Mouse (Mus musculus): Measurements from ENCODE around the gene Gm28778. TPM values are rescaled to one million over a fixed set of nuclear protein-coding genes. Genes with fewer than 3 reads are reported as not detected.
"Not testable (repeated sequence)": the region's sequence is repeated elsewhere in the genome, so short reads cannot be mapped to it uniquely, and the experiment has no call there.

The Gm28778 gene
- polyA plus RNA-seq (2012; rRNA removed) (not detected in 2 replicates), polyA plus RNA-seq (2014; fragmentation: Nextera tagmentation; extraction: Ambion mirVana) (not detected in 2 replicates)

- under 1% methylated on average over 66 of the region's 66 CpGs for WGBS (ENCODE audit: insufficient replicate concordance)
- Histone ChIP-seq H3K4me1 (replicated peaks; ENCODE audit: control insufficient read depth in 2 of 2, insufficient read depth in 2 of 2, low read length in 1 of 2) (peaks cover 5 to 6% of the 10 kb centered on the region in 2 experiments), H3K36me3 (replicated peaks; ENCODE audit: control insufficient read depth, insufficient read depth, low read depth) (no peaks in the 10 kb centered on the region; the same call in none of the 2 replicates), H3K9me3 (ENCODE audit: control insufficient read depth, low read length) (no peaks in the 10 kb centered on the region), H3K27ac (peak within 1 kb of the TSS; percentile 86), H3K9ac (replicated peaks) (peak within 1 kb of the TSS; percentile 83), H3K4me3 (ENCODE audit: insufficient read depth in 1 of 2, low read depth in 2 of 2, low read length in 2 of 2) (peak within 1 kb of the TSS; percentile 82 to 89), H3K4me2 (ENCODE audit: low read depth) (peak within 1 kb of the TSS; percentile 72), H3K27me3 (ENCODE audit: control insufficient read depth, insufficient read depth, low read length) (no peaks in the 10 kb centered on the region)
- DNase-seq (ENCODE audit: low read depth in 3 of 3, low spot score in 3 of 3) (peak; percentile 87 to 89 (median 88)), ATAC-seq (ENCODE audit: insufficient read depth) (peak; percentile 100)
- no peak for TF ChIP-seq EP300 (IDR thresholded peaks at IDR 0.05; ENCODE audit: low read depth)
- peak; percentile 45 for TF ChIP-seq CTCF (IDR thresholded peaks at IDR 0.05; ENCODE audit: low read depth)
These were observed at the start of gene Gm28778, which contains the start of the genes Pms1 and Ormdl1 for GRCm38 (mm10) chr1:53296581-53297383. Gene Gm28778 (plus strand): TSS chr1:53297111. Gene Pms1 (minus strand): TSS chr1:53297018. Gene Ormdl1 (plus strand): TSS chr1:53297095.

GRCm38 (mm10) chr1:53264958-53265612 is 31.8 kb upstream of the Gm28778 start:
- DNase-seq (ENCODE audit: low read depth in 3 of 3, low spot score in 3 of 3); H3K4me3 ChIP-seq (ENCODE audit: insufficient read depth in 1 of 2, low read depth in 2 of 2, low read length in 2 of 2); H3K27ac ChIP-seq; H3K9ac ChIP-seq (replicated peaks); H3K9me3 ChIP-seq (ENCODE audit: control insufficient read depth, low read length); H3K4me1 ChIP-seq (replicated peaks; ENCODE audit: control insufficient read depth in 2 of 2, insufficient read depth in 2 of 2, low read length in 1 of 2); H3K4me2 ChIP-seq (ENCODE audit: low read depth); H3K36me3 ChIP-seq (replicated peaks; ENCODE audit: control insufficient read depth, insufficient read depth, low read depth); H3K27me3 ChIP-seq (ENCODE audit: control insufficient read depth, insufficient read depth, low read length); ATAC-seq (ENCODE audit: insufficient read depth): not testable (repeated sequence)

- DNase-seq (ENCODE audit: low read depth in 3 of 3, low spot score in 3 of 3), result no peak
- no peak for ATAC-seq (ENCODE audit: insufficient read depth)
- H3K27ac ChIP-seq, result no peak overlapping the region
- no peaks in the 10 kb centered on the region; the same call in 1 of the 2 replicates for H3K36me3 ChIP-seq (replicated peaks; ENCODE audit: control insufficient read depth, insufficient read depth, low read depth)
- no peak overlapping the region for H3K4me2 ChIP-seq (ENCODE audit: low read depth)
- H3K4me3 ChIP-seq (ENCODE audit: insufficient read depth in 1 of 2, low read depth in 2 of 2, low read length in 2 of 2), result no peak overlapping the region
- H3K27me3 ChIP-seq (ENCODE audit: control insufficient read depth, insufficient read depth, low read length), result no peaks in the 10 kb centered on the region
- TF ChIP-seq EP300 (IDR thresholded peaks at IDR 0.05; ENCODE audit: low read depth), result no peak
- no peak for TF ChIP-seq CTCF (IDR thresholded peaks at IDR 0.05; ENCODE audit: low read depth)
- H3K9me3 ChIP-seq (ENCODE audit: control insufficient read depth, low read length), result no peaks in the 10 kb centered on the region
- no peaks in the 10 kb centered on the region for H3K4me1 ChIP-seq (replicated peaks; ENCODE audit: control insufficient read depth in 2 of 2, insufficient read depth in 2 of 2, low read length in 1 of 2)
- no peak overlapping the region for H3K9ac ChIP-seq (replicated peaks)
- 59% methylated on average over 3 of the region's 3 CpGs for WGBS (ENCODE audit: insufficient replicate concordance)
These were observed 27.0 kb upstream of the Gm28778 start for GRCm38 (mm10) chr1:53269901-53270300.

- no peak overlapping the region for H3K9ac ChIP-seq (replicated peaks)
- ATAC-seq (ENCODE audit: insufficient read depth) (no peak), DNase-seq (ENCODE audit: low read depth in 3 of 3, low spot score in 3 of 3) (no peak)
- no peaks in the 10 kb centered on the region for H3K4me1 ChIP-seq (replicated peaks; ENCODE audit: control insufficient read depth in 2 of 2, insufficient read depth in 2 of 2, low read length in 1 of 2)
- H3K27ac ChIP-seq, result no peak overlapping the region
- no peaks in the 10 kb centered on the region for H3K27me3 ChIP-seq (ENCODE audit: control insufficient read depth, insufficient read depth, low read length)
- no peaks in the 10 kb centered on the region for H3K9me3 ChIP-seq (ENCODE audit: control insufficient read depth, low read length)
- H3K4me2 ChIP-seq (ENCODE audit: low read depth), result no peak overlapping the region
- H3K36me3 ChIP-seq (replicated peaks; ENCODE audit: control insufficient read depth, insufficient read depth, low read depth), result no peaks in the 10 kb centered on the region
- H3K4me3 ChIP-seq (ENCODE audit: insufficient read depth in 1 of 2, low read depth in 2 of 2, low read length in 2 of 2), result no peak overlapping the region
- TF ChIP-seq EP300 (IDR thresholded peaks at IDR 0.05; ENCODE audit: low read depth) (no peak), CTCF (IDR thresholded peaks at IDR 0.05; ENCODE audit: low read depth) (peak; percentile 39)
These were observed 24.3 kb upstream of the Gm28778 start for GRCm38 (mm10) chr1:53272646-53273045.

- Histone ChIP-seq H3K36me3 (replicated peaks; ENCODE audit: control insufficient read depth, insufficient read depth, low read depth) (no peaks in the 10 kb centered on the region; the same call in 1 of the 2 replicates), H3K4me3 (ENCODE audit: insufficient read depth in 1 of 2, low read depth in 2 of 2, low read length in 2 of 2) (no peak overlapping the region), H3K4me1 (replicated peaks; ENCODE audit: control insufficient read depth in 2 of 2, insufficient read depth in 2 of 2, low read length in 1 of 2) (peaks cover 3% of the 10 kb centered on the region in 2 experiments; a peak in 2 of 4 replicates), H3K27me3 (ENCODE audit: control insufficient read depth, insufficient read depth, low read length) (no peaks in the 10 kb centered on the region), H3K27ac (no peak overlapping the region), H3K9me3 (ENCODE audit: control insufficient read depth, low read length) (no peaks in the 10 kb centered on the region), H3K9ac (replicated peaks) (no peak overlapping the region), H3K4me2 (ENCODE audit: low read depth) (no peak overlapping the region)
- no peak for ATAC-seq (ENCODE audit: insufficient read depth)
- TF ChIP-seq CTCF (IDR thresholded peaks at IDR 0.05; ENCODE audit: low read depth) (no peak), EP300 (IDR thresholded peaks at IDR 0.05; ENCODE audit: low read depth) (no peak)
- 71% methylated on average over 3 of the region's 3 CpGs for WGBS (ENCODE audit: insufficient replicate concordance)
- no peak for DNase-seq (ENCODE audit: low read depth in 3 of 3, low spot score in 3 of 3)
These were observed 5.7 kb upstream of the Gm28778 start for GRCm38 (mm10) chr1:53291197-53291596.

Data from liver, embryonic 14.5 days (tissue).